Mouse (Mus musculus): ENCODE data around the gene Mmd2. TPM values are rescaled to one million over a fixed set of nuclear protein-coding genes. Genes with fewer than 3 reads are reported as not detected.

Gene Mmd2
- total and polyA plus RNA-seq, 3 experiments: not detected

DNA sequence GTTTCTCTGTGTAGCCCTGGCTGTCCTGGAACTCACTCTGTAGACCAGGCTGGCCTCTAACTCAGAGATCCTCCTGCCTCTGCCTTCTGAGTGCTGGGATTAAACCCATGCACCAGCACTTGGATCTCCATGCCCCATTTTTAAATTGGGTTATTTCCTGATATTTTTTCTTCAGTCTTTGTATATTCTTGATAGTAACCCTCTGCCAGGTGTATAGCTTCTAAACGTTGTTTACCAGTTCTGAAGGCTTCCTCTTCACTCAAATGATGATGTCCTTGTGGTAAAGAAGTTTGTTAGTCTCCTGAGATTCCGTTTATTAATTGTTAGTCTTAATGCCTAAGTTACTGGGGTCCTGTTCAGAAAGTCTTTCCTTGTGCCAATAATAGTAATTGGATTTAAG, 18.8 kb upstream of the Mmd2 start, which contains the start of gene Wipi2:
TSS of gene Wipi2 (plus strand) at position 301 of the 400 bp plus-strand sequence.
- H3K4me1 ChIP-seq (ENCODE audit: control insufficient read depth in 1 of 2, insufficient read depth in 2 of 2): peaks cover 2 to 23% of the 10 kb centered on the region in 2 experiments; a peak in 3 of 4 replicates
- dilution Hi-C loops (cut with MboI; ENCODE audit: extremely low pct_ligation_motif_present, extremely low pct_unique_long_range_greater_than_20kb, low sequenced_read_pairs): no loop called here
- H3K36me3 ChIP-seq (replicated peaks in 1 of 2; ENCODE audit: control insufficient read depth in 1 of 2, insufficient read depth in 1 of 2, low read length in 1 of 2): peaks cover 0 to 12% of the 10 kb centered on the region in 2 experiments
- peaks cover 27% of the 10 kb centered on the region for H3K79me2 ChIP-seq (replicated peaks; ENCODE audit: control insufficient read depth, extremely low read depth, insufficient read depth, poor library complexity, severe bottlenecking)
- H3K4me3 ChIP-seq (replicated peaks in 1 of 3; ENCODE audit: low read depth in 2 of 3, low read length in 2 of 3, poor library complexity in 1 of 3): peak within 1 kb of the TSS; percentile 69 to 100 (median 90)
- in situ Hi-C loops (cut with MboI; ENCODE audit: low pct_ligation_motif_present, low pct_unique_long_range_greater_than_20kb, low sequenced_read_pairs): loop anchor here (10.0 kb wide), 1 partner anchor 143 kb away; no protein-coding TSS in a partner anchor
- H3K4me2 ChIP-seq (ENCODE audit: insufficient read depth, low read depth, poor library complexity, severe bottlenecking): peak within 1 kb of the TSS; percentile 52
- TF ChIP-seq NELFE (IDR thresholded peaks at IDR 0.05; ENCODE audit: low read depth, low read length) (no peak), E2F4 (IDR thresholded peaks at IDR 0.05; ENCODE audit: insufficient replicate concordance, low read depth, low read length) (no peak), ETS1 (conservative IDR thresholded peaks at IDR 0.05; ENCODE audit: low read depth, low read length) (no peak), JUND (conservative IDR thresholded peaks at IDR 0.05; ENCODE audit: low read depth, low read length) (no peak), KAT2A (IDR thresholded peaks at IDR 0.05; ENCODE audit: insufficient replicate concordance, low read length) (no peak)
- DNase-seq (ENCODE audit: extremely low read depth): no peak
- H3K27ac ChIP-seq (ENCODE audit: insufficient read depth, low read depth): no peak within 1 kb of the TSS
- H3K9me3 ChIP-seq (replicated peaks; ENCODE audit: low read length): peaks cover 2% of the 10 kb centered on the region
- H3K27me3 ChIP-seq (replicated peaks): peaks cover 13% of the 10 kb centered on the region
- 0 out of 2 replicates have a peak within 1 kb of the TSS, but pooled peaks have one; percentile 66 for H3K9ac ChIP-seq (ENCODE audit: insufficient read depth, low read depth)

DNA sequence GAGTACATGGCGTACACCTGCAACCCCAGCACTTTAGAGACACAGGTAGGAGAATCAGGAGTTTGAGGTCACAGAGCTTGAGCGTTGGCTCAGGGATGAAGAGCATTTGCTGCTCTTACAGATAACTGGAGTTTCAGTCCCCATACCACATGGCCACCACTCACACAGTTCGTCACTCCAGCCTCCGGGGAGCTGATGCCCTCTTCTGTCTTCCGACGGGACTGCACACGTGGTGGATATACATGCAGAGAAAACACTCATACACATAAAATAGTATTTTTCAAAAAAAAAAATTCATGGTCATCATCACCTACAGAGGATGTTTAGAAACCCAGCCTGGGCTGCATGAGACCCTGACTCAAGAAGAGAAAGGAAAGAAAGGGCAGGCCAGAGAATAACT, 14.5 kb upstream of the Mmd2 start:
- dilution Hi-C loops (cut with MboI; ENCODE audit: extremely low pct_ligation_motif_present, extremely low pct_unique_long_range_greater_than_20kb, low sequenced_read_pairs): no loop called here
- Histone ChIP-seq H3K4me2 (ENCODE audit: insufficient read depth, low read depth, poor library complexity, severe bottlenecking) (no peak overlapping the region), H3K27ac (ENCODE audit: insufficient read depth, low read depth) (no peak overlapping the region), H3K4me1 (ENCODE audit: control insufficient read depth in 1 of 2, insufficient read depth in 2 of 2) (peaks cover 0 to 5% of the 10 kb centered on the region in 2 experiments; a peak in 2 of 4 replicates), H3K9ac (ENCODE audit: insufficient read depth, low read depth) (no peak overlapping the region), H3K36me3 (replicated peaks in 1 of 2; ENCODE audit: control insufficient read depth in 1 of 2, insufficient read depth in 1 of 2, low read length in 1 of 2) (no peaks in the 10 kb centered on the region), H3K9me3 (replicated peaks; ENCODE audit: low read length) (peaks cover 5% of the 10 kb centered on the region), H3K79me2 (replicated peaks; ENCODE audit: control insufficient read depth, extremely low read depth, insufficient read depth, poor library complexity, severe bottlenecking) (no peaks in the 10 kb centered on the region), H3K27me3 (replicated peaks) (peaks cover 34% of the 10 kb centered on the region), H3K4me3 (replicated peaks in 1 of 3; ENCODE audit: low read depth in 2 of 3, low read length in 2 of 3, poor library complexity in 1 of 3) (no peak overlapping the region)
- in situ Hi-C loops (cut with MboI; ENCODE audit: low pct_ligation_motif_present, low pct_unique_long_range_greater_than_20kb, low sequenced_read_pairs): loop anchor here (10.0 kb wide), 1 partner anchor 138 kb away; no protein-coding TSS in a partner anchor
- TF ChIP-seq MAFK (IDR thresholded peaks at IDR 0.05; ENCODE audit: insufficient replicate concordance, low read length) (no peak), ZC3H11A (IDR thresholded peaks at IDR 0.05; ENCODE audit: low read depth, low read length) (no peak), CHD2 (IDR thresholded peaks at IDR 0.05; ENCODE audit: low read length) (no peak), CTCF (conservative IDR thresholded peaks at IDR 0.05 in 1 of 2, IDR thresholded peaks at IDR 0.05 in 1 of 2; ENCODE audit: low read depth in 2 of 2, low read length in 2 of 2) (peak in 1 of 2 experiments; percentile 15; a peak in 1 of 4 replicates)
- DNase-seq (ENCODE audit: extremely low read depth): no peak

DNA sequence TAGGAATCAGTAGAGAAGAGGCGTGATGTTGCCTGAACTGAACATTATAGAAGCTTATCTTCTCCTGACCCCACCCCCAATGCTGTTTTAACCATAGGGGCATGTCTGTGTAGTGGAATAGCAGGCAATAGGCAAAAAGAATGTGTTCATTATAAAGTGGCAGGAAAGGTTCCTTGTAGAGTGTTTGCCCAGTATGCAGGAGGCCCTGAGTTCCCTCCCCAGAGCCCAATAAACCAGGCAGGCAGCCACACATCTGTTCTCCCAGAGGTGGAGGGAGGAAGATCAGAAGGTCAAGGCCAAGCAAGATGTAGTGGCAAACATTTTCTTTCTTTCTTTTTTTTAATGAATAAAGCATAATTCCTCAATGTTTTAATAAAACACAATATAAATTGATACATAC, 13.5 kb upstream of the Mmd2 start:
- Histone ChIP-seq H3K4me1 (ENCODE audit: control insufficient read depth in 1 of 2, insufficient read depth in 2 of 2) (no peaks in the 10 kb centered on the region), H3K4me2 (ENCODE audit: insufficient read depth, low read depth, poor library complexity, severe bottlenecking) (no peak overlapping the region), H3K9ac (ENCODE audit: insufficient read depth, low read depth) (no peak overlapping the region), H3K36me3 (replicated peaks in 1 of 2; ENCODE audit: control insufficient read depth in 1 of 2, insufficient read depth in 1 of 2, low read length in 1 of 2) (no peaks in the 10 kb centered on the region), H3K4me3 (replicated peaks in 1 of 3; ENCODE audit: low read depth in 2 of 3, low read length in 2 of 3, poor library complexity in 1 of 3) (no peak overlapping the region), H3K27ac (ENCODE audit: insufficient read depth, low read depth) (no peak overlapping the region), H3K9me3 (replicated peaks; ENCODE audit: low read length) (peaks cover 10% of the 10 kb centered on the region), H3K79me2 (replicated peaks; ENCODE audit: control insufficient read depth, extremely low read depth, insufficient read depth, poor library complexity, severe bottlenecking) (no peaks in the 10 kb centered on the region), H3K27me3 (replicated peaks) (peaks cover 44% of the 10 kb centered on the region)
- no peak for DNase-seq (ENCODE audit: extremely low read depth)
- no peak for TF ChIP-seq ETS1 (conservative IDR thresholded peaks at IDR 0.05; ENCODE audit: low read depth, low read length)
- TF ChIP-seq JUN (IDR thresholded peaks at IDR 0.05; ENCODE audit: insufficient read depth, low read depth, low read length): no peak
- TF ChIP-seq RCOR1 (conservative IDR thresholded peaks at IDR 0.05; ENCODE audit: low read depth, low read length): no peak
- TF ChIP-seq IRF4 (IDR thresholded peaks at IDR 0.05; ENCODE audit: low read depth, low read length): no peak
- TF ChIP-seq ZMIZ1 (IDR thresholded peaks at IDR 0.05; ENCODE audit: low read depth, low read length): no peak
- TF ChIP-seq PAX5 (IDR thresholded peaks at IDR 0.05; ENCODE audit: low read length): no peak
- TF ChIP-seq EP300 (IDR thresholded peaks at IDR 0.05; ENCODE audit: low read length): no peak
- no peak for TF ChIP-seq NRF1 (IDR thresholded peaks at IDR 0.05; ENCODE audit: low read depth, low read length)
- no peak for TF ChIP-seq ZC3H11A (IDR thresholded peaks at IDR 0.05; ENCODE audit: low read depth, low read length)
- no peak for TF ChIP-seq USF2 (conservative IDR thresholded peaks at IDR 0.05; ENCODE audit: low read depth, low read length)
- no peak for TF ChIP-seq ZKSCAN1 (IDR thresholded peaks at IDR 0.05; ENCODE audit: borderline replicate concordance, low read depth, low read length)
- TF ChIP-seq CHD2 (IDR thresholded peaks at IDR 0.05; ENCODE audit: low read length): no peak
- TF ChIP-seq CTCF (conservative IDR thresholded peaks at IDR 0.05 in 1 of 2, IDR thresholded peaks at IDR 0.05 in 1 of 2; ENCODE audit: low read depth in 2 of 2, low read length in 2 of 2): no peak
- TF ChIP-seq MAZ (IDR thresholded peaks at IDR 0.05; ENCODE audit: low read depth, low read length): no peak
- in situ Hi-C loops (cut with MboI; ENCODE audit: low pct_ligation_motif_present, low pct_unique_long_range_greater_than_20kb, low sequenced_read_pairs): loop anchor here (10.0 kb wide), 1 partner anchor 137 kb away; no protein-coding TSS in a partner anchor
- dilution Hi-C loops (cut with MboI; ENCODE audit: extremely low pct_ligation_motif_present, extremely low pct_unique_long_range_greater_than_20kb, low sequenced_read_pairs): no loop called here
